In the genomic region with DNA sequence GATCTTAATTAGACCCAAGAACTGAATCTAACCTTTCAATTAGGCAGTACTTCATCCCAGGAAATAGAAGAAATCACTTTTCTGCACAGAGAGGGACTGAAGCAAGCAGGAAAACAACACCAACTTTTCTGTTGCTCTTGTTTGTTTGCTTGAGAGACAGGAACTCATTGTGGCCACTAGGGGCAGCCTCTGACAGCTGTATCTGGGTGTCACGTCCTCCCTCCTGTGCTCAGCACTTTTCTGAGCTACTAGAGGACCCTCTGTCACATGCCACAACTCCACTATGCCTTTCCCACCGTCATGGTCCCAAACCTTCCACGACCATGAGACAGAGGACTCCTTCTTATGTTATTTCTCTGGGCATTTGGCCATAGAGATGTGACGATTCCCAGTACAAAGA, we compare ENCODE assay signal across 8 mouse cellular contexts.
DNase-seq lines count a peak whose midpoint lies in the region; ATAC-seq and TF ChIP-seq lines count a peak whose summit lies in the region.

No protein-coding gene starts in this region.

- no peak overlapping the region for H3K4me2 ChIP-seq in neural tube, embryonic 15.5 days

- peak; percentile 76 for ATAC-seq in granulocyte monocyte progenitor cell, adult 5-6 weeks (replicated peaks; ENCODE audit: poor library complexity, severe bottlenecking)
- ATAC-seq in neural tube, embryonic 15.5 days (ENCODE audit: low FRiP score): no peak

- TF ChIP-seq CTCF in heart, adult 2 months (IDR thresholded peaks at IDR 0.05): peak; percentile 86

- no peak overlapping the region for H3K4me3 ChIP-seq in heart, adult 2 months
- no peak overlapping the region for H3K4me3 ChIP-seq in heart, embryonic 10.5 days
- peak overlapping the region; percentile 28 for H3K4me3 ChIP-seq in megakaryocyte, embryonic 14.5 days (replicated peaks)
- H3K4me3 ChIP-seq in neural tube, embryonic 15.5 days (replicated peaks): no peak overlapping the region

- H3K79me2 ChIP-seq in heart, adult 2 months (replicated peaks; ENCODE audit: control insufficient read depth, insufficient read depth, low read length): no peaks in the 10 kb centered on the region

- H3K27me3 ChIP-seq in heart, adult 2 months (ENCODE audit: control insufficient read depth, insufficient read depth, low read length): no peaks in the 10 kb centered on the region
- H3K27me3 ChIP-seq in heart, embryonic 10.5 days (ENCODE audit: insufficient read depth, poor library complexity, severe bottlenecking): no peaks in the 10 kb centered on the region
- peaks cover 16% of the 10 kb centered on the region for H3K27me3 ChIP-seq in megakaryocyte, embryonic 14.5 days (replicated peaks)
- no peaks in the 10 kb centered on the region for H3K27me3 ChIP-seq in neural tube, embryonic 15.5 days (replicated peaks)

- TF ChIP-seq EP300 in heart, adult 2 months (IDR thresholded peaks at IDR 0.05; ENCODE audit: insufficient read depth, low read depth, low read length): 0 out of 2 replicates have a peak, but pooled peaks have one; percentile 9

- H3K9me3 ChIP-seq in heart, embryonic 10.5 days: no peaks in the 10 kb centered on the region
- H3K9me3 ChIP-seq in megakaryocyte, embryonic 14.5 days: peaks cover 6% of the 10 kb centered on the region; the same call in 1 of the 2 replicates
- no peaks in the 10 kb centered on the region for H3K9me3 ChIP-seq in neural tube, embryonic 15.5 days (replicated peaks)

- DNase-seq in heart, adult 2 months: peak; percentile 31
- DNase-seq in heart, embryonic 10.5 days (ENCODE audit: low spot score): no peak
- DNase-seq in A20 (ENCODE audit: low read depth, low spot score) (peak; percentile 74), NIH3T3 (ENCODE audit: low read depth) (peak; percentile 54)
- DNase-seq in urinary bladder, postnatal 4 days (ENCODE audit: low spot score in 2 of 2): no peak

- no peaks in the 10 kb centered on the region for H3K36me3 ChIP-seq in heart, adult 2 months (ENCODE audit: control insufficient read depth, insufficient read depth, low read length)
- no peaks in the 10 kb centered on the region for H3K36me3 ChIP-seq in heart, embryonic 10.5 days
- H3K36me3 ChIP-seq in megakaryocyte, embryonic 14.5 days (replicated peaks; ENCODE audit: low read length): no peaks in the 10 kb centered on the region
- H3K36me3 ChIP-seq in neural tube, embryonic 15.5 days: no peaks in the 10 kb centered on the region

- H3K9ac ChIP-seq in heart, adult 2 months (ENCODE audit: low read depth, low read length): no peak overlapping the region
- H3K9ac ChIP-seq in neural tube, embryonic 15.5 days (replicated peaks): no peak overlapping the region

- intact Hi-C loops in heart, adult 2 months (cut with DNase I): loop anchor here (5.0 kb wide), 1 partner anchor 81 kb away; a partner anchor contains a TSS

- H3K4me1 ChIP-seq in heart, adult 2 months (ENCODE audit: control insufficient read depth, insufficient read depth, low read length): no peaks in the 10 kb centered on the region; the same call in 1 of the 2 replicates
- peaks cover 29% of the 10 kb centered on the region for H3K4me1 ChIP-seq in heart, embryonic 10.5 days
- H3K4me1 ChIP-seq in megakaryocyte, embryonic 14.5 days: peaks cover 38% of the 10 kb centered on the region
- peaks cover 14% of the 10 kb centered on the region for H3K4me1 ChIP-seq in neural tube, embryonic 15.5 days

- 32% methylated on average over 4 of the region's 4 CpGs for WGBS in heart, adult 2 months
- 38% methylated on average over 4 of the region's 4 CpGs for WGBS in heart, embryonic 10.5 days
- 32% methylated on average over 4 of the region's 4 CpGs for WGBS in neural tube, embryonic 15.5 days

- TF ChIP-seq POLR2A in heart, adult 2 months (IDR thresholded peaks at IDR 0.05; ENCODE audit: insufficient read depth, low read depth, low read length): no peak

- H3K27ac ChIP-seq in heart, adult 2 months: no peak overlapping the region
- H3K27ac ChIP-seq in heart, embryonic 10.5 days: no peak overlapping the region
- no peak overlapping the region for H3K27ac ChIP-seq in neural tube, embryonic 15.5 days (replicated peaks)

Comparison
In these comparisons a context has a peak if more than half of its experiments do, and no peak if none do; other contexts are left out.
1. DNase-seq: peak in heart, adult 2 months (2 of 2), A20 (single experiment) and NIH3T3 (single experiment); none in heart, embryonic 10.5 days (single experiment) and urinary bladder, postnatal 4 days (0 of 2).